Mouse (Mus musculus): Measurements from ENCODE around the gene Tifa. TPM values are rescaled to one million over a fixed set of nuclear protein-coding genes. Genes with fewer than 3 reads are reported as not detected.
"Not testable (repeated sequence)": the region's sequence is repeated elsewhere in the genome, so short reads cannot be mapped to it uniquely, and the experiment has no call there.

The Tifa gene
- total RNA-seq, 1 experiment, result not detected

DNA sequence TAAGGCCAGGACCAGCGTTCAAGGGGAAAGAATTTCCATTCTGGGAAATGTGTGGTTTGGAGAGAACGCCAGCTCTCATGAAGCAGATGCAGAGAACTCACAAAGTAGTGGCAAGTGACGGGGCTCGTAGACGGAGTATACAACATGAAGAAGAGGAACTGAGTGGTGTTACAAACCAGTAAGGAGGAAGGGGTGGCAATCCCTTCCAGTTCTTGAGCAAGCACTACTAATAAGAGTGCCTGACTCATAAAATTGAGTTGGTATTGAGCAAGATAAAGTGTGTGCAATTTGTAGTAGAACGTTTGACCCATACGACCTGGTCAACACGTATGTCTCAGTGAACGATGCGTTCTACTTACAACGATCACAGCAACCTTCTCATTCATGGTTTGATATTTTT, 20.5 kb upstream of the Tifa start:
- TF ChIP-seq HCFC1 (IDR thresholded peaks at IDR 0.05; ENCODE audit: borderline replicate concordance, insufficient read depth, low read length), result no peak
- no peak for TF ChIP-seq ZNF384 (IDR thresholded peaks at IDR 0.05; ENCODE audit: low read depth, low read length)
- TF ChIP-seq ZC3H11A (IDR thresholded peaks at IDR 0.05; ENCODE audit: borderline replicate concordance, low read depth, low read length), result no peak
- no peak for TF ChIP-seq CHD2 (IDR thresholded peaks at IDR 0.05; ENCODE audit: low read depth, low read length)
- TF ChIP-seq MAFK (IDR thresholded peaks at IDR 0.05; ENCODE audit: insufficient read depth, low read depth, low read length), result no peak
- Histone ChIP-seq H3K9ac (ENCODE audit: insufficient read depth, low read depth, low read length, poor library complexity, severe bottlenecking) (no peak overlapping the region), H3K4me3 (ENCODE audit: insufficient read depth in 1 of 2, low read depth in 1 of 2, low read length in 2 of 2, poor library complexity in 1 of 2, severe bottlenecking in 1 of 2) (no peak overlapping the region), H3K36me3 (ENCODE audit: control insufficient read depth, insufficient read depth, low read length, poor library complexity, severe bottlenecking) (no peaks in the 10 kb centered on the region), H3K4me1 (ENCODE audit: control insufficient read depth in 2 of 2, insufficient read depth in 2 of 2, low read length in 2 of 2, poor library complexity in 1 of 2) (no peaks in the 10 kb centered on the region), H3K27ac (ENCODE audit: insufficient read depth, low read depth, low read length, poor library complexity, severe bottlenecking) (no peak overlapping the region), H3K9me3 (ENCODE audit: control insufficient read depth, insufficient read depth, low read depth, low read length) (no peaks in the 10 kb centered on the region)
- no peak for DNase-seq (ENCODE audit: low read depth, low spot score)
- in situ Hi-C loops (cut with MboI; ENCODE audit: low sequenced_read_pairs in 2 of 2, unreplicated experiment in 2 of 2), result loop anchor here in 1 of 2 experiments (25.0 kb wide), 1 partner anchor 132 kb away; the partner anchor contains the start of gene Neurog2

DNA sequence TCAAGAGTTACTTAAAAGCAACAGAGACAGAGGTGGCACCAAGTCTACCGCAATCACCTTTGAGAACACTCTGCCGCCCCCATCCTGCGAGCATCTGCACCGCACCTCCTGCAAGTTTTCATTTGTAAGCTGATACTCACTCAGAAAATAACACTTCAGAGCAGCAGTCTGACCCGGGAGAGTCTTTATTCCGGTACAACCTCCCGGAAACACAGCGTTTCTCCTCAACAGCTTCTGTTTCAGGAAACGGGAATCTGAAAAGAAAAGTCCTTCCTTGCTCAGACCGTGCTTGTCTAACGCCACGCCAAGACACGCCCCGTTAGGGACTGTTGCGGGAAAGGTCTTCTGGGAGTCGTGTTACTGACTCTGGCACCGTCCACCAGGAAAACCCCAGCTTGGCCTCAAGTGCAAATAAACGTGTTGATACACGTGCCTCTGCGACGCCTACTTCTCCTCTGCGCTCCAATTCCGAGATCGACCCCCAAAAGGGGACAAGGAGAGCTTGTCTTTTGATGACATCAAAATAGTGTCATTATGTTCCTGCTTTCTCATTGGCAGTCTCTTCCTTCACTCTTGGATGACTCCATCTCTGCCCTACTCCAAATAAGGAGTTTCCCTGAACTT, 9.5 kb upstream of the Tifa start, which contains the start of gene Alpk1:
Alpk1 (minus strand) TSS at position 507 of the 624 bp plus-strand sequence.
- in situ Hi-C loops (cut with MboI; ENCODE audit: low sequenced_read_pairs in 2 of 2, unreplicated experiment in 2 of 2), result no loop called here
- H3K4me3 ChIP-seq (ENCODE audit: insufficient read depth in 1 of 2, low read depth in 1 of 2, low read length in 2 of 2, poor library complexity in 1 of 2, severe bottlenecking in 1 of 2), result peak within 1 kb of the TSS; percentile 2 to 64; a peak in 3 of 4 replicates
- no peak within 1 kb of the TSS for H3K27ac ChIP-seq (ENCODE audit: insufficient read depth, low read depth, low read length, poor library complexity, severe bottlenecking)
- TF ChIP-seq HCFC1 (IDR thresholded peaks at IDR 0.05; ENCODE audit: borderline replicate concordance, insufficient read depth, low read length) (no peak), MAFK (IDR thresholded peaks at IDR 0.05; ENCODE audit: insufficient read depth, low read depth, low read length) (no peak), CHD2 (IDR thresholded peaks at IDR 0.05; ENCODE audit: low read depth, low read length) (no peak)
- no peak within 1 kb of the TSS for H3K9ac ChIP-seq (ENCODE audit: insufficient read depth, low read depth, low read length, poor library complexity, severe bottlenecking)
- no peaks in the 10 kb centered on the region for H3K9me3 ChIP-seq (ENCODE audit: control insufficient read depth, insufficient read depth, low read depth, low read length)
- H3K36me3 ChIP-seq (ENCODE audit: control insufficient read depth, insufficient read depth, low read length, poor library complexity, severe bottlenecking), result no peaks in the 10 kb centered on the region
- H3K4me1 ChIP-seq (ENCODE audit: control insufficient read depth in 2 of 2, insufficient read depth in 2 of 2, low read length in 2 of 2, poor library complexity in 1 of 2), result no peaks in the 10 kb centered on the region
- peak; percentile 50 for DNase-seq (ENCODE audit: low read depth, low spot score)

DNA sequence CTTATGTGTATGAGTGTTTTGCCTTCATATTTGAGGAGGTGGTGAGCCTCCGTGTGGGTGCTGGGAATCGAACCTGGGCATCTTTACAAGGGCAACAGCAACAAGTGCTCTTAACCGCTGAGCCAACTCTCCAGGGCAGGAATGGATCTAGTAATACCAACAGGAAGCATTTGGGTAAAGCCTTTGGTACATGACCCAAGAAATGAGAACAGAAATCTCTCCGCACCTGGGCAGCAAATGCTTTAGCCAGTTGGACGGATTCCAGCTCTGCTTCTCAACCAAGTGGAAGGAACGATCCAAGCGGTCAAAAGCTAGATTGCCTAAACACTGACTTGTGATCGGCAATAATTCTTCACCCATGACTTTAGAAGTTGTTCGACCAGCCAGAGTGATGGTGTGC, 8.7 kb upstream of the Tifa start:
- DNase-seq (ENCODE audit: low read depth, low spot score), result no peak
- in situ Hi-C loops (cut with MboI; ENCODE audit: low sequenced_read_pairs in 2 of 2, unreplicated experiment in 2 of 2), result no loop called here

DNA sequence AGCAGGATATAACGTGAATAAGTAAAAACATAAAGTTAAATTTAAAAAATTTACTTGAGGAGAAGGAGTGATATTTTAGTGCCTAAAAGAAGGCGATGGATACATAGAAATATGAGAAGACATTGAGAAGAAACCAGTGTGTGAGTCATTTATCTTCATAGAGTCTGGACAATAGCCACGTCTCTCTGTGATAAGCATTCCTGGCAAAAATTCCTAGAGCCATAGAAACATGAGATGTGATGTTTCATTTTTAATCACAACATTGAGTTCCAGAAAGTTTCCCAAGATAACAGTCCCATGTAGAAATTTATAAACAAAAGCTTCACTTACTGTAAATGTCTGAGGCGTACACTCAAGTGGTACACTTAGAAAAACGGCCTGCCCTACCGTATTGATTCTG, 6.7 kb upstream of the Tifa start:
- no peak for DNase-seq (ENCODE audit: low read depth, low spot score)
- in situ Hi-C loops (cut with MboI; ENCODE audit: low sequenced_read_pairs in 2 of 2, unreplicated experiment in 2 of 2), result no loop called here
- H3K4me3 ChIP-seq (ENCODE audit: insufficient read depth in 1 of 2, low read depth in 1 of 2, low read length in 2 of 2, poor library complexity in 1 of 2, severe bottlenecking in 1 of 2), result no peak overlapping the region
- H3K27ac ChIP-seq (ENCODE audit: insufficient read depth, low read depth, low read length, poor library complexity, severe bottlenecking), result no peak overlapping the region
- no peaks in the 10 kb centered on the region for H3K36me3 ChIP-seq (ENCODE audit: control insufficient read depth, insufficient read depth, low read length, poor library complexity, severe bottlenecking)
- H3K9me3 ChIP-seq (ENCODE audit: control insufficient read depth, insufficient read depth, low read depth, low read length), result no peaks in the 10 kb centered on the region
- no peak for TF ChIP-seq MAFK (IDR thresholded peaks at IDR 0.05; ENCODE audit: insufficient read depth, low read depth, low read length)
- H3K9ac ChIP-seq (ENCODE audit: insufficient read depth, low read depth, low read length, poor library complexity, severe bottlenecking), result no peak overlapping the region
- H3K4me1 ChIP-seq (ENCODE audit: control insufficient read depth in 2 of 2, insufficient read depth in 2 of 2, low read length in 2 of 2, poor library complexity in 1 of 2), result no peaks in the 10 kb centered on the region

More for the DNA sequence above, 8.7 kb upstream of the Tifa start:
- no peak for TF ChIP-seq ZNF384 (IDR thresholded peaks at IDR 0.05; ENCODE audit: low read depth, low read length)
- no peak for TF ChIP-seq HCFC1 (IDR thresholded peaks at IDR 0.05; ENCODE audit: borderline replicate concordance, insufficient read depth, low read length)
- no peak for TF ChIP-seq ZC3H11A (IDR thresholded peaks at IDR 0.05; ENCODE audit: borderline replicate concordance, low read depth, low read length)
- TF ChIP-seq MAFK (IDR thresholded peaks at IDR 0.05; ENCODE audit: insufficient read depth, low read depth, low read length), result no peak
- TF ChIP-seq CHD2 (IDR thresholded peaks at IDR 0.05; ENCODE audit: low read depth, low read length), result no peak
- Histone ChIP-seq H3K4me1 (ENCODE audit: control insufficient read depth in 2 of 2, insufficient read depth in 2 of 2, low read length in 2 of 2, poor library complexity in 1 of 2) (no peaks in the 10 kb centered on the region), H3K27ac (ENCODE audit: insufficient read depth, low read depth, low read length, poor library complexity, severe bottlenecking) (no peak overlapping the region), H3K9me3 (ENCODE audit: control insufficient read depth, insufficient read depth, low read depth, low read length) (no peaks in the 10 kb centered on the region), H3K36me3 (ENCODE audit: control insufficient read depth, insufficient read depth, low read length, poor library complexity, severe bottlenecking) (no peaks in the 10 kb centered on the region), H3K9ac (ENCODE audit: insufficient read depth, low read depth, low read length, poor library complexity, severe bottlenecking) (no peak overlapping the region), H3K4me3 (ENCODE audit: insufficient read depth in 1 of 2, low read depth in 1 of 2, low read length in 2 of 2, poor library complexity in 1 of 2, severe bottlenecking in 1 of 2) (no peak overlapping the region)

DNA sequence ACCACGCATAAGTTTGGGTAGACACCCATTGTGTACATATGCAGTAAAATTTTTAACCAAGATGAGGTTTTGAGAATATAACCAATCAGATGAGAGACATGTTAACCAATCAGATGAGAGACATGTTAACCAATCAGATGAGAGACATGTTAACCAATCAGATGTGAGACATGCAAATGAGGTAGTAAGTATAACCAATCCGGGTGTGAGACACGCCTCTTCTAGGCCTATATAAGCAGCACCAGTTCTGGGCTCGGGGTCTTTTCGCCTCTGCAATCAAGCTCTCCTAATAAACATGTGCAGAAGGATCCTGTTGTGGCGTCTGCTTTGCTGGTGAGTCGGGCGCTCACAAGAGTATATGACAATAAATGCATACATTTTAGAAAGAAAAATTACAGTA, 5.9 kb upstream of the Tifa start:
- H3K9me3 ChIP-seq (ENCODE audit: control insufficient read depth, insufficient read depth, low read depth, low read length); H3K9ac ChIP-seq (ENCODE audit: insufficient read depth, low read depth, low read length, poor library complexity, severe bottlenecking); H3K27ac ChIP-seq (ENCODE audit: insufficient read depth, low read depth, low read length, poor library complexity, severe bottlenecking); H3K36me3 ChIP-seq (ENCODE audit: control insufficient read depth, insufficient read depth, low read length, poor library complexity, severe bottlenecking); in situ Hi-C loops (cut with MboI; ENCODE audit: low sequenced_read_pairs in 2 of 2, unreplicated experiment in 2 of 2); DNase-seq (ENCODE audit: low read depth, low spot score); H3K4me1 ChIP-seq (ENCODE audit: control insufficient read depth in 2 of 2, insufficient read depth in 2 of 2, low read length in 2 of 2, poor library complexity in 1 of 2); H3K4me3 ChIP-seq (ENCODE audit: insufficient read depth in 1 of 2, low read depth in 1 of 2, low read length in 2 of 2, poor library complexity in 1 of 2, severe bottlenecking in 1 of 2): not testable (repeated sequence)

Data from ES-E14 (cell line).